Mouse (Mus musculus): ENCODE measurements at regions not wholly inside any gene's neighbourhood (a gene's known extent, or its start where the extent isn't known, plus 50 kb on each side); places are given as distances from the start of the nearest gene placed in this dataset.

- 88% methylated on average over 3 of the region's 3 CpGs for WGBS
- no peak overlapping the region for H3K9ac ChIP-seq (ENCODE audit: low read length)
- H3K4me2 ChIP-seq (ENCODE audit: low read depth): no peak overlapping the region
- no peaks in the 10 kb centered on the region for H3K4me1 ChIP-seq (ENCODE audit: control insufficient read depth, insufficient read depth, low read length)
- no peak for DNase-seq (ENCODE audit: low spot score)
- H3K27ac ChIP-seq (ENCODE audit: low read depth, low read length): no peak overlapping the region
- H3K4me3 ChIP-seq (ENCODE audit: low read depth, low read length): no peak overlapping the region
- no peaks in the 10 kb centered on the region for H3K27me3 ChIP-seq (ENCODE audit: control insufficient read depth, insufficient read depth, low read length)
- H3K9me3 ChIP-seq (ENCODE audit: control insufficient read depth, low read length): no peaks in the 10 kb centered on the region
- H3K36me3 ChIP-seq (ENCODE audit: control insufficient read depth, insufficient read depth, low read length): no peaks in the 10 kb centered on the region
- no peak for ATAC-seq (ENCODE audit: insufficient read depth, low FRiP score, low TSS enrichment)
Measured at GRCm38 (mm10) chr10:99410754-99411153, 147.7 kb downstream of the Dusp6 start.

DNA sequence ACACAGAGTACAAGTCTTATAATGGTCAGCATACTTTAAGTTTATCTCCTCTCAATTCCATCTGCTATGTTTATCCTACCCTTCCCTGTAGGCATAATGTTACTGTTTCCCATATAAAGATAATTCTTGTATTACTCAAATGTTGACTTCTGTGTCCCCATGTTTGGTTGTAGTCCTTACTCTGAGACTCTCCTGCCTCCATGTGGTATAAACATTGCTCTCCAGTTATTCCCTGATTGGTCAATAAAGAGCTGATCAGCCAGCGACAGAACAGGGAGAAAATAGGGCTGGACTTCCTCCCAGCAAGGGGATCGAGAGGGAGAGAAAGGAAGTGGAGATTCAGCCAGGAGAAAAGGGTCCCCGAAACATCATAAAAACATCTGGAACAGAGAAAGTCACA, 150.4 kb downstream of the Dusp6 start:
- WGBS: 75% methylated on average over 3 of the region's 3 CpGs

GRCm38 (mm10) chr10:99416271-99416670, 153.2 kb downstream of the Dusp6 start:
- 73% methylated on average over 8 of the region's 8 CpGs for WGBS
- Histone ChIP-seq H3K9me3 (ENCODE audit: control insufficient read depth, low read length) (no peaks in the 10 kb centered on the region), H3K9ac (ENCODE audit: low read length) (no peak overlapping the region), H3K27ac (ENCODE audit: low read depth, low read length) (no peak overlapping the region), H3K4me2 (ENCODE audit: low read depth) (no peak overlapping the region), H3K4me3 (ENCODE audit: low read depth, low read length) (no peak overlapping the region), H3K36me3 (ENCODE audit: control insufficient read depth, insufficient read depth, low read length) (no peaks in the 10 kb centered on the region), H3K4me1 (ENCODE audit: control insufficient read depth, insufficient read depth, low read length) (peaks cover 4% of the 10 kb centered on the region; the same call in 1 of the 2 replicates), H3K27me3 (ENCODE audit: control insufficient read depth, insufficient read depth, low read length) (no peaks in the 10 kb centered on the region)
- DNase-seq (ENCODE audit: low spot score) (no peak), ATAC-seq (ENCODE audit: insufficient read depth, low FRiP score, low TSS enrichment) (no peak)

More for the DNA sequence above, 150.4 kb downstream of the Dusp6 start:
- Histone ChIP-seq H3K4me3 (ENCODE audit: low read depth, low read length) (no peak overlapping the region), H3K9ac (ENCODE audit: low read length) (no peak overlapping the region), H3K9me3 (ENCODE audit: control insufficient read depth, low read length) (no peaks in the 10 kb centered on the region), H3K4me2 (ENCODE audit: low read depth) (no peak overlapping the region), H3K36me3 (ENCODE audit: control insufficient read depth, insufficient read depth, low read length) (no peaks in the 10 kb centered on the region), H3K27me3 (ENCODE audit: control insufficient read depth, insufficient read depth, low read length) (no peaks in the 10 kb centered on the region), H3K27ac (ENCODE audit: low read depth, low read length) (no peak overlapping the region), H3K4me1 (ENCODE audit: control insufficient read depth, insufficient read depth, low read length) (peaks cover under 1% of the 10 kb centered on the region; the same call in 1 of the 2 replicates)
- DNase-seq (ENCODE audit: low spot score): no peak
- no peak for ATAC-seq (ENCODE audit: insufficient read depth, low FRiP score, low TSS enrichment)

GRCm38 (mm10) chr10:99416896-99417479, 154.0 kb downstream of the Dusp6 start:
- no peak overlapping the region for H3K4me3 ChIP-seq (ENCODE audit: low read depth, low read length)
- peaks cover 4% of the 10 kb centered on the region; the same call in 1 of the 2 replicates for H3K4me1 ChIP-seq (ENCODE audit: control insufficient read depth, insufficient read depth, low read length)
- no peak overlapping the region for H3K9ac ChIP-seq (ENCODE audit: low read length)
- H3K27ac ChIP-seq (ENCODE audit: low read depth, low read length): no peak overlapping the region
- H3K9me3 ChIP-seq (ENCODE audit: control insufficient read depth, low read length): no peaks in the 10 kb centered on the region
- H3K27me3 ChIP-seq (ENCODE audit: control insufficient read depth, insufficient read depth, low read length): no peaks in the 10 kb centered on the region
- no peak overlapping the region for H3K4me2 ChIP-seq (ENCODE audit: low read depth)
- ATAC-seq (ENCODE audit: insufficient read depth, low FRiP score, low TSS enrichment): no peak
- no peak for DNase-seq (ENCODE audit: low spot score)
- H3K36me3 ChIP-seq (ENCODE audit: control insufficient read depth, insufficient read depth, low read length): no peaks in the 10 kb centered on the region
- whole genome bisulfite sequencing: 41% methylated on average over 3 of the region's 3 CpGs

DNA sequence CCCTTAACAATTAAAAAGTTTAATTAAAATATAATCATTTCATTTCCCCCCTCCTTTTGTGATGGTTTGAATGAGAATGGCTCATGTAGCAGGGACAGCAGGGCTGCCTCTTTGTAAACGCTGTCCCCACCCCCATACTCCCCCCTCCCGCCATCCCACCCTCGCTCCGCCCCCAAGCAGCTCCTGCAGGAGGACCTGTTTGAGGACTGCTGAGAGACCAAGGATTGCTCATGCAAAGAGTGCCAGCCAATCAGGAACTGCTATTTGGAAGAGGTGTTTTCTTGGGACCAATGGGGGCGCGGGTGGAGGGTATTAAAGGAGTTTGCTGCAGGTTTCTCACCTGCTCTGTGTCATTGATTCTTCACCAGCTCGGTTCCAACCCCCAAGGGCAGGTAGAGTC, 154.6 kb downstream of the Dusp6 start:
- H3K9me3 ChIP-seq (ENCODE audit: control insufficient read depth, low read length): no peaks in the 10 kb centered on the region
- DNase-seq (ENCODE audit: low spot score) (no peak), ATAC-seq (ENCODE audit: insufficient read depth, low FRiP score, low TSS enrichment) (no peak)
- H3K27ac ChIP-seq (ENCODE audit: low read depth, low read length): no peak overlapping the region
- H3K27me3 ChIP-seq (ENCODE audit: control insufficient read depth, insufficient read depth, low read length): no peaks in the 10 kb centered on the region
- H3K4me3 ChIP-seq (ENCODE audit: low read depth, low read length): no peak overlapping the region
- WGBS: 53% methylated on average over 7 of the region's 7 CpGs
- peaks cover 4% of the 10 kb centered on the region; the same call in 1 of the 2 replicates for H3K4me1 ChIP-seq (ENCODE audit: control insufficient read depth, insufficient read depth, low read length)
- no peak overlapping the region for H3K4me2 ChIP-seq (ENCODE audit: low read depth)
- no peaks in the 10 kb centered on the region for H3K36me3 ChIP-seq (ENCODE audit: control insufficient read depth, insufficient read depth, low read length)
- H3K9ac ChIP-seq (ENCODE audit: low read length): no peak overlapping the region

DNA sequence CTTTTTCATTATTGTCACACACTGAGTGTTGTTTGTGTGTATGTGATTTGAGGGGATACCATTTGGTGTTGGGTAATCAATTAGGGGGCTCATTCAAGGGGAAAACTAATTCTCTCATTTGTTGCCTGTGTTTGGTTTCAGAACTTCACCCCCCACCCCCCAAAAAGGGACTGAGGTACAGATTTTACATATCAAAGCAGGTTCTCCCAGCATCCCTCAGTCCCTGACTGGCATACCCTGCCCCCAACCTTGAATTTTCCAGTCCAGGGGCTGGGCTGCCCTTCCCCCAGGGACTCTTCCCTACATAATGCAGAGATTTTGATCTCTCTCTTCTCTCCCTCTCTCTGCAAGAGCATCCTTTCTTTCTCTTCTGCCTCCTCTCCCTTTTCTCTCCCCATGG, 155.5 kb downstream of the Dusp6 start:
- H3K27ac ChIP-seq (ENCODE audit: low read depth, low read length): no peak overlapping the region
- no peak overlapping the region for H3K4me2 ChIP-seq (ENCODE audit: low read depth)
- no peaks in the 10 kb centered on the region for H3K36me3 ChIP-seq (ENCODE audit: control insufficient read depth, insufficient read depth, low read length)
- H3K4me3 ChIP-seq (ENCODE audit: low read depth, low read length): no peak overlapping the region
- H3K9ac ChIP-seq (ENCODE audit: low read length): no peak overlapping the region
- no peaks in the 10 kb centered on the region for H3K9me3 ChIP-seq (ENCODE audit: control insufficient read depth, low read length)
- ATAC-seq (ENCODE audit: insufficient read depth, low FRiP score, low TSS enrichment) (no peak), DNase-seq (ENCODE audit: low spot score) (no peak)
- peaks cover 4% of the 10 kb centered on the region; the same call in 1 of the 2 replicates for H3K4me1 ChIP-seq (ENCODE audit: control insufficient read depth, insufficient read depth, low read length)
- H3K27me3 ChIP-seq (ENCODE audit: control insufficient read depth, insufficient read depth, low read length): no peaks in the 10 kb centered on the region

- Histone ChIP-seq H3K27ac (ENCODE audit: low read depth, low read length) (no peak overlapping the region), H3K4me3 (ENCODE audit: low read depth, low read length) (no peak overlapping the region), H3K4me2 (ENCODE audit: low read depth) (no peak overlapping the region), H3K9ac (ENCODE audit: low read length) (no peak overlapping the region), H3K4me1 (ENCODE audit: control insufficient read depth, insufficient read depth, low read length) (peaks cover 4% of the 10 kb centered on the region; the same call in 1 of the 2 replicates), H3K9me3 (ENCODE audit: control insufficient read depth, low read length) (no peaks in the 10 kb centered on the region), H3K27me3 (ENCODE audit: control insufficient read depth, insufficient read depth, low read length) (no peaks in the 10 kb centered on the region), H3K36me3 (ENCODE audit: control insufficient read depth, insufficient read depth, low read length) (no peaks in the 10 kb centered on the region)
- 84% methylated on average over 7 of the region's 7 CpGs for WGBS
- DNase-seq (ENCODE audit: low spot score) (no peak), ATAC-seq (ENCODE audit: insufficient read depth, low FRiP score, low TSS enrichment) (no peak)
Measured at GRCm38 (mm10) chr10:99419532-99419931, 156.5 kb downstream of the Dusp6 start.

GRCm38 (mm10) chr10:99423406-99423805, 160.4 kb downstream of the Dusp6 start:
- Histone ChIP-seq H3K4me1 (ENCODE audit: control insufficient read depth, insufficient read depth, low read length) (peaks cover 4% of the 10 kb centered on the region; the same call in 1 of the 2 replicates), H3K9ac (ENCODE audit: low read length) (no peak overlapping the region), H3K4me3 (ENCODE audit: low read depth, low read length) (no peak overlapping the region), H3K4me2 (ENCODE audit: low read depth) (no peak overlapping the region), H3K27ac (ENCODE audit: low read depth, low read length) (no peak overlapping the region), H3K36me3 (ENCODE audit: control insufficient read depth, insufficient read depth, low read length) (no peaks in the 10 kb centered on the region), H3K9me3 (ENCODE audit: control insufficient read depth, low read length) (no peaks in the 10 kb centered on the region), H3K27me3 (ENCODE audit: control insufficient read depth, insufficient read depth, low read length) (no peaks in the 10 kb centered on the region)
- WGBS: 84% methylated on average over 5 of the region's 5 CpGs
- no peak for DNase-seq (ENCODE audit: low spot score)
- ATAC-seq (ENCODE audit: insufficient read depth, low FRiP score, low TSS enrichment): no peak

DNA sequence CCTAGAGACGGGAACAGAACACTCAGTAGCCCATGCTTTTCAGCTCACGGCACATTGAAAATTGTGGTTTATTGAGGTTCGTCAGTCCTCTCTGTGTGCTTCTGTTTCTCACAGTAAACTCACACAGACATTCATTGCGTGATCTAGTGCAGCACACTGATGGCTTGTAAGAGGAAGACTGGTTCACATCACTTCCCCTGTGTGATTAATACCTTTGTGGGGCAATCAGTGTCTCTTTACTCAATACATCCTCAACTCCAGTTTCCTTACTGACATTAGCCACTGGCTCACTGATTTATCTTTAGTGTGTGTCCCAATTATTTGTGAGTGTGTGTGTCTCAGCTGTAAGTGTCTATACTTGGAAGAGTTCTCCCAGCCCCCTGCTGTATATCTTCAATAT, 162.2 kb downstream of the Dusp6 start:
- no peaks in the 10 kb centered on the region for H3K27me3 ChIP-seq (ENCODE audit: control insufficient read depth, insufficient read depth, low read length)
- H3K9me3 ChIP-seq (ENCODE audit: control insufficient read depth, low read length): no peaks in the 10 kb centered on the region
- no peak overlapping the region for H3K4me3 ChIP-seq (ENCODE audit: low read depth, low read length)
- no peaks in the 10 kb centered on the region; the same call in 1 of the 2 replicates for H3K4me1 ChIP-seq (ENCODE audit: control insufficient read depth, insufficient read depth, low read length)
- no peak overlapping the region for H3K27ac ChIP-seq (ENCODE audit: low read depth, low read length)
- no peaks in the 10 kb centered on the region for H3K36me3 ChIP-seq (ENCODE audit: control insufficient read depth, insufficient read depth, low read length)
- H3K4me2 ChIP-seq (ENCODE audit: low read depth): no peak overlapping the region
- WGBS: 86% methylated on average over 4 of the region's 4 CpGs
- no peak for ATAC-seq (ENCODE audit: insufficient read depth, low FRiP score, low TSS enrichment)
- H3K9ac ChIP-seq (ENCODE audit: low read length): no peak overlapping the region
- DNase-seq (ENCODE audit: low spot score): no peak
